Mouse (Mus musculus) limb, embryonic 12.5 days (tissue): ENCODE results near the gene Usp5. TPM values are rescaled to one million over a fixed set of nuclear protein-coding genes. Genes with fewer than 3 reads are reported as not detected.

ENCODE experiments used
- polyA plus RNA-seq: library from polyadenylated mRNA; unstranded; fragments of >200 nt; fragmentation: Nextera tagmentation; extraction: Ambion mirVana; gene quantifications from 2 replicates; pipeline ENCODE4 v1.2.1, GENCODE M21; 2016

Usp5 gene
- polyA plus RNA-seq, 1 experiment from 2014 or later: 196 TPM

Other genes with a start within 250 kb of the Usp5 start
- 0.08 TPM in 1 of 2 replicates, not detected in the other for gene C1s2, start 193.4 kb downstream of the Usp5 start, polyA plus RNA-seq
- 46.9 and 49.1 TPM in 2 replicates for gene Lpcat3, start 166.5 kb downstream of the Usp5 start, polyA plus RNA-seq
- gene Emg1, start 117.3 kb downstream of the Usp5 start, polyA plus RNA-seq: 199 and 219 TPM in 2 replicates
- gene Phb2, start 117.1 kb downstream of the Usp5 start, polyA plus RNA-seq: 358 and 367 TPM in 2 replicates
- gene Ptpn6, start 90.8 kb downstream of the Usp5 start, polyA plus RNA-seq: 6.0 and 6.4 TPM in 2 replicates
- 479 and 511 TPM in 2 replicates for gene Grcc10, start 88.1 kb downstream of the Usp5 start, polyA plus RNA-seq
- not detected in 2 replicates for gene Gm45234, start 73.5 kb downstream of the Usp5 start, polyA plus RNA-seq
- 17.1 and 17.4 TPM in 2 replicates for gene Atn1, start 73.0 kb downstream of the Usp5 start, polyA plus RNA-seq
- 4.8 TPM in 2 replicates for gene Eno2, start 59.8 kb downstream of the Usp5 start, polyA plus RNA-seq
- gene Lrrc23, start 49.8 kb downstream of the Usp5 start, polyA plus RNA-seq: 0.38 and 0.88 TPM in 2 replicates
- gene Spsb2, start 20.8 kb downstream of the Usp5 start, polyA plus RNA-seq: 8.7 and 9.1 TPM in 2 replicates
- 714 and 740 TPM in 2 replicates for gene Tpi1, start 15.2 kb downstream of the Usp5 start, polyA plus RNA-seq
- gene Cdca3, start 63 bp upstream of the Usp5 start, polyA plus RNA-seq: 200 and 202 TPM in 2 replicates
- gene Gnb3, start 10.8 kb upstream of the Usp5 start, polyA plus RNA-seq: 0.81 and 1.0 TPM in 2 replicates
- gene P3h3, start 28.3 kb upstream of the Usp5 start, polyA plus RNA-seq: 59.8 and 61.4 TPM in 2 replicates
- 2.5 and 2.7 TPM in 2 replicates for gene Gpr162, start 34.5 kb upstream of the Usp5 start, polyA plus RNA-seq
- gene Cd4, start 58.7 kb upstream of the Usp5 start, polyA plus RNA-seq: 0.15 TPM in 1 of 2 replicates, not detected in the other
- gene Lag3, start 82.2 kb upstream of the Usp5 start, polyA plus RNA-seq: 2.2 TPM in 2 replicates
- 325 and 346 TPM in 2 replicates for gene Ptms, start 90.6 kb upstream of the Usp5 start, polyA plus RNA-seq
- 401 and 407 TPM in 2 replicates for gene Mlf2, start 101.9 kb upstream of the Usp5 start, polyA plus RNA-seq
- gene Cops7a, start 136.1 kb upstream of the Usp5 start, polyA plus RNA-seq: 114 and 124 TPM in 2 replicates
- 5.0 and 5.8 TPM in 2 replicates for gene Pianp, start 167.2 kb upstream of the Usp5 start, polyA plus RNA-seq
- 18.5 and 24.7 TPM in 2 replicates for gene Zfp384, start 179.7 kb upstream of the Usp5 start, polyA plus RNA-seq
- gene Ing4, start 210.3 kb upstream of the Usp5 start, polyA plus RNA-seq: 170 and 177 TPM in 2 replicates
- gene Acrbp, start 220.2 kb upstream of the Usp5 start, polyA plus RNA-seq: 17.6 and 18.3 TPM in 2 replicates
- 0.18 and 0.20 TPM in 2 replicates for gene Lpar5, start 238.4 kb upstream of the Usp5 start, polyA plus RNA-seq